Mouse (Mus musculus): ENCODE measurements around the gene Rinl. TPM values are rescaled to one million over a fixed set of nuclear protein-coding genes. Genes with fewer than 3 reads are reported as not detected.
A peak's percentile ranks its signal among the peaks of the same experiment; 100 is the strongest.

Rinl gene
- polyA plus RNA-seq, 1 experiment from 2014 or later, result 2.2 TPM

GRCm38 (mm10) chr7:28756079-28756478 is 32.7 kb upstream of the Rinl start, which contains the start of gene Ccer2:
Gene Ccer2, plus strand, starts transcription at chr7:28756174.
- no peak within 1 kb of the TSS for H3K27ac ChIP-seq (ENCODE audit: low read depth, low read length)
- H3K4me1 ChIP-seq (replicated peaks; ENCODE audit: control insufficient read depth, insufficient read depth, low read length), result no peaks in the 10 kb centered on the region
- H3K36me3 ChIP-seq (ENCODE audit: control insufficient read depth, insufficient read depth), result peaks cover 42% of the 10 kb centered on the region
- H3K4me3 ChIP-seq (ENCODE audit: low read depth, low read length), result no peak within 1 kb of the TSS
- ATAC-seq, result no peak
- H3K9me3 ChIP-seq (ENCODE audit: control insufficient read depth), result no peaks in the 10 kb centered on the region
- H3K9ac ChIP-seq (ENCODE audit: low read depth, low read length), result no peak within 1 kb of the TSS
- 4% methylated on average over 17 of the region's 17 CpGs for whole genome bisulfite sequencing
- no peak for TF ChIP-seq CTCF (IDR thresholded peaks at IDR 0.05; ENCODE audit: low read depth)
- peaks cover 10% of the 10 kb centered on the region; the same call in 1 of the 2 replicates for H3K27me3 ChIP-seq (replicated peaks; ENCODE audit: control insufficient read depth, insufficient read depth, low read length)
- H3K4me2 ChIP-seq (replicated peaks; ENCODE audit: low read depth), result no peak within 1 kb of the TSS

- WGBS, result 82% methylated on average over 13 of the region's 13 CpGs
- no peak overlapping the region for H3K4me3 ChIP-seq (ENCODE audit: low read depth, low read length)
- no peak overlapping the region for H3K27ac ChIP-seq (ENCODE audit: low read depth, low read length)
- H3K9ac ChIP-seq (ENCODE audit: low read depth, low read length), result no peak overlapping the region
- H3K36me3 ChIP-seq (ENCODE audit: control insufficient read depth, insufficient read depth), result peaks cover 57% of the 10 kb centered on the region
- H3K4me2 ChIP-seq (replicated peaks; ENCODE audit: low read depth), result no peak overlapping the region
- H3K27me3 ChIP-seq (replicated peaks; ENCODE audit: control insufficient read depth, insufficient read depth, low read length), result peaks cover 10% of the 10 kb centered on the region; the same call in 1 of the 2 replicates
- no peaks in the 10 kb centered on the region for H3K4me1 ChIP-seq (replicated peaks; ENCODE audit: control insufficient read depth, insufficient read depth, low read length)
- TF ChIP-seq CTCF (IDR thresholded peaks at IDR 0.05; ENCODE audit: low read depth), result no peak
- no peak for ATAC-seq
- H3K9me3 ChIP-seq (ENCODE audit: control insufficient read depth), result no peaks in the 10 kb centered on the region
Measured at GRCm38 (mm10) chr7:28758623-28759022, 30.1 kb upstream of the Rinl start.

GRCm38 (mm10) chr7:28761907-28762306 is 26.9 kb upstream of the Rinl start:
- Histone ChIP-seq H3K36me3 (ENCODE audit: control insufficient read depth, insufficient read depth) (peaks cover 52% of the 10 kb centered on the region), H3K27ac (ENCODE audit: low read depth, low read length) (no peak overlapping the region), H3K9me3 (ENCODE audit: control insufficient read depth) (no peaks in the 10 kb centered on the region), H3K4me1 (replicated peaks; ENCODE audit: control insufficient read depth, insufficient read depth, low read length) (no peaks in the 10 kb centered on the region), H3K4me2 (replicated peaks; ENCODE audit: low read depth) (no peak overlapping the region), H3K9ac (ENCODE audit: low read depth, low read length) (no peak overlapping the region), H3K27me3 (replicated peaks; ENCODE audit: control insufficient read depth, insufficient read depth, low read length) (no peaks in the 10 kb centered on the region), H3K4me3 (ENCODE audit: low read depth, low read length) (no peak overlapping the region)
- TF ChIP-seq CTCF (IDR thresholded peaks at IDR 0.05; ENCODE audit: low read depth), result no peak
- ATAC-seq, result no peak
- WGBS, result 91% methylated on average over 9 of the region's 9 CpGs

- ATAC-seq, result no peak
- WGBS, result 78% methylated on average over 6 of the region's 6 CpGs
- Histone ChIP-seq H3K4me2 (replicated peaks; ENCODE audit: low read depth) (peak overlapping the region; percentile 70), H3K4me3 (ENCODE audit: low read depth, low read length) (no peak overlapping the region), H3K36me3 (ENCODE audit: control insufficient read depth, insufficient read depth) (peaks cover 31% of the 10 kb centered on the region), H3K9me3 (ENCODE audit: control insufficient read depth) (no peaks in the 10 kb centered on the region), H3K27ac (ENCODE audit: low read depth, low read length) (no peak overlapping the region), H3K9ac (ENCODE audit: low read depth, low read length) (0 out of 2 replicates have a peak overlapping the region, but pooled peaks have one; percentile 65), H3K4me1 (replicated peaks; ENCODE audit: control insufficient read depth, insufficient read depth, low read length) (no peaks in the 10 kb centered on the region), H3K27me3 (replicated peaks; ENCODE audit: control insufficient read depth, insufficient read depth, low read length) (no peaks in the 10 kb centered on the region)
- TF ChIP-seq CTCF (IDR thresholded peaks at IDR 0.05; ENCODE audit: low read depth), result no peak
Measured at GRCm38 (mm10) chr7:28765211-28765610, 23.6 kb upstream of the Rinl start.

- ATAC-seq, result peak; percentile 97
- Histone ChIP-seq H3K9me3 (ENCODE audit: control insufficient read depth) (no peaks in the 10 kb centered on the region), H3K27ac (ENCODE audit: low read depth, low read length) (no peak within 1 kb of the TSS), H3K36me3 (ENCODE audit: control insufficient read depth, insufficient read depth) (peaks cover 20% of the 10 kb centered on the region), H3K4me3 (ENCODE audit: low read depth, low read length) (peak within 1 kb of the TSS; percentile 73), H3K4me1 (replicated peaks; ENCODE audit: control insufficient read depth, insufficient read depth, low read length) (no peaks in the 10 kb centered on the region), H3K27me3 (replicated peaks; ENCODE audit: control insufficient read depth, insufficient read depth, low read length) (no peaks in the 10 kb centered on the region), H3K4me2 (replicated peaks; ENCODE audit: low read depth) (peak within 1 kb of the TSS; percentile 70), H3K9ac (ENCODE audit: low read depth, low read length) (peak within 1 kb of the TSS; percentile 82)
- WGBS, result 0% methylated on average over 45 of the region's 45 CpGs
- peak; percentile 19; the same call in 1 of the 2 replicates for TF ChIP-seq CTCF (IDR thresholded peaks at IDR 0.05; ENCODE audit: low read depth)
Measured at GRCm38 (mm10) chr7:28766173-28766879, 22.4 kb upstream of the Rinl start, which contains the start of gene Sirt2. Gene Sirt2, plus strand, starts transcription at chr7:28766735.

GRCm38 (mm10) chr7:28766910-28767309 is 21.9 kb upstream of the Rinl start:
- peak overlapping the region; percentile 73 for H3K4me3 ChIP-seq (ENCODE audit: low read depth, low read length)
- no peaks in the 10 kb centered on the region for H3K4me1 ChIP-seq (replicated peaks; ENCODE audit: control insufficient read depth, insufficient read depth, low read length)
- no peak for ATAC-seq
- H3K9ac ChIP-seq (ENCODE audit: low read depth, low read length), result peak overlapping the region; percentile 82
- TF ChIP-seq CTCF (IDR thresholded peaks at IDR 0.05; ENCODE audit: low read depth), result no peak
- no peaks in the 10 kb centered on the region for H3K27me3 ChIP-seq (replicated peaks; ENCODE audit: control insufficient read depth, insufficient read depth, low read length)
- no peaks in the 10 kb centered on the region for H3K9me3 ChIP-seq (ENCODE audit: control insufficient read depth)
- H3K36me3 ChIP-seq (ENCODE audit: control insufficient read depth, insufficient read depth), result peaks cover 14% of the 10 kb centered on the region
- WGBS, result 4% methylated on average over 14 of the region's 14 CpGs
- no peak overlapping the region for H3K27ac ChIP-seq (ENCODE audit: low read depth, low read length)
- H3K4me2 ChIP-seq (replicated peaks; ENCODE audit: low read depth), result peak overlapping the region; percentile 70

Data from intestine, postnatal 0 days (tissue).